Mouse (Mus musculus) liver, embryonic 16.5 days (tissue): ENCODE results near the gene Mpzl1. TPM values are rescaled to one million over a fixed set of nuclear protein-coding genes. Genes with fewer than 3 reads are reported as not detected.

ENCODE experiments used
- ATAC-seq: fragments of 200-750 bp; cut with Nextera tagmentation; 2 replicates; pipeline ENCODE4 v1.8.0; 2017; ENCODE audit warnings: low read depth, mild to moderate bottlenecking, moderate number of reproducible peaks, moderate library complexity
- H3K27ac ChIP-seq: fragments of 300-500 bp; sonication (generic); 2 replicates; pipeline ENCODE4 v1.5.1; 2014; ENCODE audit warnings: mild to moderate bottlenecking, low read length
- H3K27me3 ChIP-seq: fragments of 300-500 bp; sonication (generic); 2 replicates; pipeline ENCODE4 v1.6.1; 2014; ENCODE audit warnings: low read depth, low read length, mixed read lengths; ENCODE audit not compliant: control insufficient read depth, insufficient read depth
- H3K36me3 ChIP-seq: fragments of 300-500 bp; sonication (generic); 2 replicates; pipeline ENCODE4 v1.6.1; 2014; ENCODE audit warnings: mild to moderate bottlenecking; ENCODE audit not compliant: control insufficient read depth, insufficient read depth
- H3K4me1 ChIP-seq: fragments of 300-500 bp; sonication (generic); 2 replicates; pipeline ENCODE4 v1.6.1; 2014; ENCODE audit warnings: low read depth, low read length, mixed read lengths; ENCODE audit not compliant: control insufficient read depth
- H3K4me2 ChIP-seq: fragments of 300-500 bp; sonication (generic); 2 replicates; pipeline ENCODE4 v1.6.1; 2014; ENCODE audit warnings: low read depth, low read length, mixed read lengths
- H3K4me3 ChIP-seq: fragments of 300-500 bp; sonication (generic); 2 replicates; pipeline ENCODE4 v1.5.1; 2014; ENCODE audit warnings: low read depth, mild to moderate bottlenecking, low read length
- H3K9ac ChIP-seq: fragments of 300-500 bp; sonication (generic); 2 replicates; pipeline ENCODE4 v1.6.1; 2014; ENCODE audit warnings: low read depth, low read length
- H3K9me3 ChIP-seq: fragments of 300-500 bp; sonication (generic); replicated peaks from 2 replicates; pipeline ENCODE4 v1.6.1; 2016; ENCODE audit warnings: low read length; ENCODE audit not compliant: control insufficient read depth
- WGBS: fragments of 180-500 bp; shearing (Covaris S2); extraction: QIAGEN DNeasy Blood & Tissue Kit; methylation state at CpG from one replicate; pipeline ENCODE4 v1.1.7; 2014; ENCODE audit not compliant: insufficient replicate concordance; 5-methylcytosine and 5-hydroxymethylcytosine counted together
- polyA plus RNA-seq: library from polyadenylated mRNA; unstranded; fragments of >200 nt; fragmentation: Nextera tagmentation; extraction: Ambion mirVana; gene quantifications from 2 replicates; pipeline ENCODE4 v1.2.1, GENCODE M21; 2015

Mpzl1 gene
- polyA plus RNA-seq, 1 experiment from 2014 or later, result 21.9 TPM

DNA sequence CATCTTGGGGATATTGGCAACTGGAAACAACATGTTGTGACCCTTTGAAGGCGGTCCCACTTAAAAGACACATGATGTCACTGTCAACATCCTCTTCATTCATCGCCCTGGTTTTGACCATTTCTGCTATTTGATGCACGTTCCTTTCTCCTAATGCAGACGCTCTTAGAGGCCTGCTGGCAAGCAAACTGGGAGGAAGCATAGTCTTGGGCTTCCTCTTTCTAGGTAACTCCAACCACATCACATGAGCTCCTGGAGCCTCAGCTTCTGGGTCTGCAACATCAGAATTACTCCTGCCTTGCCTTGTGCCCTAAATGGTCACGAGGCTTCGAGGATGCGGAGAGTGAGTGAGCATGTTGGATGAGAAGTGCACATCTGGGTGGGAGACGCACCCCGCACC is 40.8 kb upstream of the Mpzl1 start:
- Histone ChIP-seq H3K9ac (no peak overlapping the region), H3K27ac (no peak overlapping the region), H3K9me3 (no peaks in the 10 kb centered on the region), H3K4me3 (no peak overlapping the region), H3K27me3 (no peaks in the 10 kb centered on the region), H3K4me1 (no peaks in the 10 kb centered on the region), H3K4me2 (no peak overlapping the region), H3K36me3 (no peaks in the 10 kb centered on the region)
- WGBS, result 45% methylated on average over 9 of the region's 9 CpGs
- no peak for ATAC-seq

DNA sequence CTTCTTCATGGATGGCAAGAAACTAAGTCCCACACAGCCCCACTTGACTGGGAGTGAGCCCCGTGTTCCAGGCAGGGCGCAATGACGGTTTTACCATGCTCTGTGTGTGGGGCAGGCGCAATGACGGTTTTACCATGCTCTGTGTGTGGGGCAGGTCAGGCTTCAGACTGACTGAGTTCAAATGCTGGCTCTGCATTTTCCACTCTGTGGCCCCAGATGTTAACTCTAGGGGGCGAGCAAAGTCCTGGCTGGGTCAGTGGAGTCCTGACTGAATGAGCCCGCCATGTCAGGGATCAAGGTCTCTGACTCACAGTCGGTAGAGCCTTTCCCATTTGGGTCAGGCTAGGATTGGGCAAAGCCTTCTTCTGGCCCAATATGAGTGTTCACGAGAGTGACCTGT is 38.0 kb upstream of the Mpzl1 start:
- H3K36me3 ChIP-seq, result no peaks in the 10 kb centered on the region
- no peaks in the 10 kb centered on the region for H3K27me3 ChIP-seq
- 65% methylated on average over 9 of the region's 9 CpGs for WGBS
- ATAC-seq, result no peak
- H3K4me1 ChIP-seq, result no peaks in the 10 kb centered on the region
- no peaks in the 10 kb centered on the region for H3K9me3 ChIP-seq
- H3K4me3 ChIP-seq, result no peak overlapping the region
- no peak overlapping the region for H3K9ac ChIP-seq
- H3K4me2 ChIP-seq, result no peak overlapping the region
- H3K27ac ChIP-seq, result no peak overlapping the region

DNA sequence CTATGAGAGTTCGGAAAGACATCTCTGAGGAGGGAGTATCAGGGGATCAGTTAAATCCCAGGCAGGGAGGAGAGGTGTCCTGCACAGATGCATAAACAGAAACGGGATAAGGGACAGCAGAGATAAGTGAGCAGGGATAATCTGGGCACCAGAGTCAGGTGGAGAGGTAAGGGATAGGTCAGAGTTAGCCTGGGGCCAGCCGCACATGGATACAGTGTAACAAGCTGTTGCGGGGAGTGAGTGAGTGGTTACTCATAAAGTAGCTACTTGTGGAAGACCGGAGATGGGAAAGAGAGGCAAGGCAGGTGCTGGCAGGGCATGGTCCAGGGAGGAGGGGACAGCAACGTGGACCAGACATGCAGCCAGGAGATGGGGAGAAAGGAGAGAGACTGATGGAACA is 35.7 kb upstream of the Mpzl1 start:
- Histone ChIP-seq H3K4me2 (no peak overlapping the region), H3K9me3 (no peaks in the 10 kb centered on the region), H3K27ac (no peak overlapping the region), H3K4me3 (no peak overlapping the region), H3K27me3 (no peaks in the 10 kb centered on the region), H3K9ac (no peak overlapping the region), H3K4me1 (no peaks in the 10 kb centered on the region), H3K36me3 (no peaks in the 10 kb centered on the region)
- no peak for ATAC-seq
- 60% methylated on average over 6 of the region's 6 CpGs for WGBS

DNA sequence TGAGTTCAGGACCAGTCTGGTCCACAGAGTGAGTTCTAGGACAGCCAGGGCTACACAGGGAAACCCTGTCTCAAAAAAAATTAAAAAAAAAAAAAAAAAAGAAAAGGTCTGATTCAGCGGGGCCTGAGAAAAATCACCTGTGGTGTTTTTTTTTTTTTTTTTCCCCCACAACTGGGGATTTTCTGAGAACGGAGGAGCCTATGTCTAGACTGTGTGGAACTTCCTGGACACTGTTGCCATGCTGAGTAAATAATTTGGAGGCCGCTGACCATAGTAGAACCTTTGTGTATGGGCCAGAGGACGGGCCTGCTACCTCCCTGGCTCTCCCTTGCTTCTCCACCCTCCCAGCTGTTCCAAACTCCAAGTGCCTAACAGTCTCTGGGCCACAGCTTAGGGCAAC is 34.6 kb upstream of the Mpzl1 start:
- H3K4me3 ChIP-seq, result no peak overlapping the region
- no peaks in the 10 kb centered on the region for H3K4me1 ChIP-seq
- ATAC-seq, result no peak
- no peaks in the 10 kb centered on the region for H3K36me3 ChIP-seq
- no peak overlapping the region for H3K4me2 ChIP-seq
- WGBS, result 67% methylated on average over 4 of the region's 4 CpGs
- H3K27ac ChIP-seq, result no peak overlapping the region
- no peak overlapping the region for H3K9ac ChIP-seq
- H3K27me3 ChIP-seq, result no peaks in the 10 kb centered on the region
- no peaks in the 10 kb centered on the region for H3K9me3 ChIP-seq

DNA sequence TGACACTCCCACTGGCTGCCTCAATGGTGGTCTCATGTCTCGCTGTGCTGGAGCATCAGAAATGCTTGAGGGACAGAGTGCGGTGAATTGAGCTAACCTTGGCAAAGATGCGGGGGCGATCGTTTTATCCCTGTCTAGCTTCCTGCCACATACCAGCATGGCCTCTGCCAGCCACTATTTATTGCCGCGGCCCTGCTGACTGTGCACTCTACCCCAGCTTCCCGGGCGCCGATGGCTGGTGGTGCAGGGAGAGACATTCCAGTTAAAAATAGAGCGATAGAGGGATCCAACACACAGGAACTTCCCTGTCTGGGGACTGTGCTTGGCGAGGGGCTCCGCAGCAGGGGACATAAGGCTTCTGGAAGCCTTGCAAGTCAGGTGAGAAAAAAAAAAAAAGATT is 33.0 kb upstream of the Mpzl1 start:
- 59% methylated on average over 13 of the region's 13 CpGs for WGBS
- Histone ChIP-seq H3K9ac (no peak overlapping the region), H3K36me3 (no peaks in the 10 kb centered on the region), H3K9me3 (no peaks in the 10 kb centered on the region), H3K4me3 (no peak overlapping the region), H3K4me2 (no peak overlapping the region), H3K4me1 (no peaks in the 10 kb centered on the region), H3K27me3 (no peaks in the 10 kb centered on the region), H3K27ac (no peak overlapping the region)
- ATAC-seq, result no peak

DNA sequence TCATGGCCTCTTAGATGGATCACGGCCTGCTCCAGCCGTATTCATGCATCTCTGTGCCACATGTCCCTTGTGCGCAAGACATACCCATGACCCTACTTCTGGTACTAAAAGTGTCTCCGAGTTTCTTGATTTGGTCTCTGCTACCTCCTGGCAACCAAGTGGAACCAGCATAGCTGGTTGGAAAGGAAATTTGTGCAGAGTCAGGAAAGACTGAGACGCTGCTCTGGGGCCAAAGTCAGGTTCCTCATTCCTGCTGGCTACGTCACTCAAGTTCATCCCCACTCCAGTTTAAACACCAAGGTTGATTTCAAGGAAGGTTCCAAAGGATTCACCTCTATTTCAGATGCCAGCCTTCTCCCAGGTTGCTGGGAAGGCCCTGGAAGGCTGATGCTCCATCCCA is 32.6 kb upstream of the Mpzl1 start:
- 60% methylated on average over 6 of the region's 6 CpGs for WGBS
- ATAC-seq, result no peak

DNA sequence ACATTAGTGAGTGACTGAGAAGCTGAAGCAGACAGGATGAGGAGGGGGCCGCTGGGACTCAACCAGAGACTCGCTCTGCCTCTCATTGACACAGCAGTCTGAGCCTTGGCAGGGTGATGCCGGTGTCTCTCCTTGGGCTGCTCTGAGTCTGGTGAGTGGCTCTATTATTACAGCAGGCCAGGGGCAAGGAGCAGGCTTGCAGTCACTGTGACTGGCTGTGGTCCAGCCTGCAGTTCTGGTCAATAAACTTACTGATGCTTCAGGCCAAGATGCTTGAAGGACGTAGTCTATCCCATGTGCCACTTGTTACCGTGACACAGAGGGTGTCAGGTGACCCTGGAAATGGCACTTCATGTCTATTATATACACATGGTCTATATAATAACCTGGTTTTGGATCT is 31.4 kb upstream of the Mpzl1 start:
- Histone ChIP-seq H3K27me3 (no peaks in the 10 kb centered on the region), H3K4me3 (no peak overlapping the region), H3K9me3 (no peaks in the 10 kb centered on the region), H3K4me1 (no peaks in the 10 kb centered on the region), H3K4me2 (no peak overlapping the region), H3K9ac (no peak overlapping the region), H3K27ac (no peak overlapping the region), H3K36me3 (no peaks in the 10 kb centered on the region)
- 74% methylated on average over 5 of the region's 5 CpGs for WGBS
- no peak for ATAC-seq

More for the DNA sequence above, 32.6 kb upstream of the Mpzl1 start:
- H3K27ac ChIP-seq, result no peak overlapping the region
- no peaks in the 10 kb centered on the region for H3K36me3 ChIP-seq
- no peaks in the 10 kb centered on the region for H3K9me3 ChIP-seq
- no peak overlapping the region for H3K4me2 ChIP-seq
- no peaks in the 10 kb centered on the region for H3K4me1 ChIP-seq
- H3K27me3 ChIP-seq, result no peaks in the 10 kb centered on the region
- H3K9ac ChIP-seq, result no peak overlapping the region
- H3K4me3 ChIP-seq, result no peak overlapping the region

DNA sequence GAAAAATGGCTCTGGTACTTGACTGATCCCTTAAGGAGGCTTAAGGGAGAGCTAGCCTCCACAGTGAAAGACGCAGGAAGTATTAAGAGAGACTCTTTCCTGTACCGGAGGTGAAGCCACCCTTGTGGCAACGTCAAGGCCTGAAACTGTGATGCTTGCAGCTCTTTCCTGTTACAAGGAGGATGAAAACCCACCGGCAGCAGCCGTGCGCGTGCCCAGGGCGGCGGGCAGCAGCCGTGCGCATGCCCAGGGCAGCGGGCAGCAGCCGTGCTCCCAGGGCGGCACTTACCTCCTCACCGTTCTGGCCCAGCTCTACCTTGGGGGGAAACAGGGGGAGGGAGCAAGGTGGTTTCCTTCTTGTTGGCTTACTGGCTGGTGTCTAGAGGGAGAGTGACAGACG is 28.9 kb upstream of the Mpzl1 start:
- Histone ChIP-seq H3K4me3 (no peak overlapping the region), H3K4me1 (no peaks in the 10 kb centered on the region), H3K36me3 (no peaks in the 10 kb centered on the region), H3K27me3 (no peaks in the 10 kb centered on the region), H3K27ac (no peak overlapping the region), H3K9me3 (no peaks in the 10 kb centered on the region), H3K4me2 (no peak overlapping the region), H3K9ac (no peak overlapping the region)
- WGBS, result 67% methylated on average over 16 of the region's 16 CpGs
- no peak for ATAC-seq

DNA sequence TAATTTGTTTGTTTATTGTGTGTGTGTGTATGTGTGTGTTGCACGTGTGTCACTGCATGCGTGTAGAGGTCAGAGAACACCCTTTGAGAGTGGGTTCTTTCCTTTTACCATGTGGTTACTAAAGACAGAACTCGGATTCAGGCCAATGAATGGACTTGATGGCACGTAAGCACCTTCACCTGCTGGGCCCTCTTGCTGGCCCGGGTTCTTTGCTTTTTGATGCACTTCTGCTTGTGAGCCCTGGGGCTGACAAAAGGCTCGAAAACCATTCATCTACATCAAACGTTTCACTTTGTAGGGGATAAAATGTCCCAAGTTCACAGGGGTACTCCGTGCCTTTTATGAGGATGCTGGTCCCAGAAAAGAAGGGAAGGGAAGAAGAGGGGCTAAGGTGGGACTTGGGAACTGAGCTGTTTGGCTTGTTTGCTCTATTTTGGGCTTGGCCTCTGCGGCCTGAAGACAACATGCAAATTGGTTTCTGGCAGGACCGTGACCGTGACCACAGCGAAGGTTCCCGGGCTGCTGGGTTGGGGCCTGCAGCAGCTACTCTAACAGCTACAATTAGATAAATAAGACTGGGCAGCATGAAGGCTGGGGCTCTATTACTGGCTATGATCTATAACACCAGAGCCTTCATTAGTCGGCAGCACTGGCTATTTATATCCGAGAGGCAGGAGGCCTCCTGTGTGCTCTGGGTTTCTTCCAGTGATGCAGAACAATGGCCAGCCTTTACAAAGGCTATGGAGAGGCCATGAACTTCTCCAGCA is 28.3 kb upstream of the Mpzl1 start:
- Histone ChIP-seq H3K9me3 (no peaks in the 10 kb centered on the region), H3K4me1 (no peaks in the 10 kb centered on the region), H3K27me3 (no peaks in the 10 kb centered on the region), H3K9ac (no peak overlapping the region), H3K27ac (no peak overlapping the region), H3K4me3 (no peak overlapping the region), H3K4me2 (no peak overlapping the region), H3K36me3 (no peaks in the 10 kb centered on the region; the same call in 1 of the 2 replicates)
- 65% methylated on average over 15 of the region's 15 CpGs for WGBS
- ATAC-seq, result no peak
